Mouse (Mus musculus) neural tube, embryonic 14.5 days (tissue): ENCODE data around the gene Slc15a4. TPM values are rescaled to one million over a fixed set of nuclear protein-coding genes. Genes with fewer than 3 reads are reported as not detected.

Experiments
- ATAC-seq: fragments of 200-750 bp; cut with Nextera tagmentation; 2 replicates; pipeline ENCODE4 v1.8.0; 2017; ENCODE audit warnings: low read depth, mild to moderate bottlenecking, moderate TSS enrichment, moderate library complexity
- H3K27ac ChIP-seq: fragments of 300-500 bp; sonication (generic); 2 replicates; pipeline ENCODE4 v1.5.1; 2014; ENCODE audit warnings: low read depth, mild to moderate bottlenecking, control low read depth, low read length, moderate library complexity, mixed read lengths
- H3K27me3 ChIP-seq: fragments of 300-500 bp; sonication (generic); 2 replicates; pipeline ENCODE4 v1.6.1; 2014; ENCODE audit warnings: low read length; ENCODE audit not compliant: control insufficient read depth, insufficient read depth
- H3K36me3 ChIP-seq: fragments of 300-500 bp; sonication (generic); 2 replicates; pipeline ENCODE4 v1.6.1; 2014; ENCODE audit warnings: low read length, mixed read lengths; ENCODE audit not compliant: control insufficient read depth, insufficient read depth
- H3K4me1 ChIP-seq: fragments of 300-500 bp; sonication (generic); 2 replicates; pipeline ENCODE4 v1.6.1; 2014; ENCODE audit warnings: low read length; ENCODE audit not compliant: control insufficient read depth, insufficient read depth
- H3K4me2 ChIP-seq: fragments of 300-500 bp; sonication (generic); 2 replicates; pipeline ENCODE4 v1.6.1; 2014; ENCODE audit warnings: mild to moderate bottlenecking, low read depth, low read length, control low read depth
- H3K4me3 ChIP-seq: fragments of 300-500 bp; sonication (generic); 2 replicates; pipeline ENCODE4 v1.5.1; 2014; ENCODE audit warnings: low read depth, low read length, control low read depth, mixed read lengths
- H3K9ac ChIP-seq: fragments of 300-500 bp; sonication (generic); replicated peaks from 2 replicates; pipeline ENCODE4 v1.6.1; 2014; ENCODE audit warnings: low read depth, mild to moderate bottlenecking, control low read depth, low read length, mixed read lengths
- H3K9me3 ChIP-seq: fragments of 300-500 bp; sonication (generic); 2 replicates; pipeline ENCODE4 v1.6.1; 2016; ENCODE audit warnings: low read length; ENCODE audit not compliant: control insufficient read depth
- WGBS: fragments of 180-500 bp; shearing (Covaris S2); extraction: QIAGEN DNeasy Blood & Tissue Kit; methylation state at CpG from one replicate; pipeline ENCODE4 v1.1.7; 2014; 5-methylcytosine and 5-hydroxymethylcytosine counted together
- polyA plus RNA-seq: library from polyadenylated mRNA; unstranded; fragments of >200 nt; fragmentation: Nextera tagmentation; extraction: Ambion mirVana; gene quantifications from 2 replicates; pipeline ENCODE4 v1.2.1, GENCODE M21; 2014

Gene Slc15a4
- polyA plus RNA-seq, 1 experiment from 2014 or later, result 21.3 TPM

GRCm38 (mm10) chr5:127592406-127592805 lies 40.3 kb downstream of the Slc15a4 start:
- no peaks in the 10 kb centered on the region for H3K27me3 ChIP-seq
- no peak overlapping the region for H3K9ac ChIP-seq
- no peak for ATAC-seq
- H3K9me3 ChIP-seq, result no peaks in the 10 kb centered on the region
- no peaks in the 10 kb centered on the region for H3K4me1 ChIP-seq
- H3K27ac ChIP-seq, result no peak overlapping the region
- H3K4me2 ChIP-seq, result no peak overlapping the region
- peaks cover 24% of the 10 kb centered on the region for H3K36me3 ChIP-seq
- H3K4me3 ChIP-seq, result no peak overlapping the region
- 73% methylated on average over 5 of the region's 5 CpGs for WGBS

GRCm38 (mm10) chr5:127587854-127588253 lies 44.8 kb downstream of the Slc15a4 start:
- WGBS, result 56% methylated on average over 6 of the region's 6 CpGs

GRCm38 (mm10) chr5:127583658-127584057 lies 49.0 kb downstream of the Slc15a4 start:
- no peak for ATAC-seq
- no peaks in the 10 kb centered on the region for H3K27me3 ChIP-seq
- no peaks in the 10 kb centered on the region for H3K4me1 ChIP-seq
- no peak overlapping the region for H3K4me2 ChIP-seq
- H3K9me3 ChIP-seq, result no peaks in the 10 kb centered on the region
- H3K36me3 ChIP-seq, result no peaks in the 10 kb centered on the region
- 82% methylated on average over 8 of the region's 8 CpGs for WGBS
- no peak overlapping the region for H3K4me3 ChIP-seq
- no peak overlapping the region for H3K27ac ChIP-seq
- H3K9ac ChIP-seq, result no peak overlapping the region

More at GRCm38 (mm10) chr5:127587854-127588253, 44.8 kb downstream of the Slc15a4 start:
- H3K4me1 ChIP-seq, result no peaks in the 10 kb centered on the region
- no peaks in the 10 kb centered on the region for H3K9me3 ChIP-seq
- H3K27me3 ChIP-seq, result no peaks in the 10 kb centered on the region
- no peak overlapping the region for H3K9ac ChIP-seq
- H3K4me3 ChIP-seq, result no peak overlapping the region
- no peak overlapping the region for H3K27ac ChIP-seq
- no peak for ATAC-seq
- no peak overlapping the region for H3K4me2 ChIP-seq
- no peaks in the 10 kb centered on the region for H3K36me3 ChIP-seq

- WGBS, result 66% methylated on average over 8 of the region's 8 CpGs
- H3K27me3 ChIP-seq, result no peaks in the 10 kb centered on the region
- no peaks in the 10 kb centered on the region for H3K4me1 ChIP-seq
- H3K27ac ChIP-seq, result no peak overlapping the region
- H3K36me3 ChIP-seq, result no peaks in the 10 kb centered on the region
- no peak overlapping the region for H3K4me3 ChIP-seq
- no peak for ATAC-seq
- H3K9ac ChIP-seq, result no peak overlapping the region
- H3K9me3 ChIP-seq, result no peaks in the 10 kb centered on the region
- H3K4me2 ChIP-seq, result no peak overlapping the region
Measured at GRCm38 (mm10) chr5:127577419-127577818, 55.3 kb downstream of the Slc15a4 start.

- no peak overlapping the region for H3K27ac ChIP-seq
- no peak for ATAC-seq
- WGBS, result 75% methylated on average over 6 of the region's 6 CpGs
- H3K4me2 ChIP-seq, result no peak overlapping the region
- no peak overlapping the region for H3K4me3 ChIP-seq
- H3K4me1 ChIP-seq, result no peaks in the 10 kb centered on the region
- H3K36me3 ChIP-seq, result no peaks in the 10 kb centered on the region
- no peak overlapping the region for H3K9ac ChIP-seq
- no peaks in the 10 kb centered on the region for H3K9me3 ChIP-seq
- no peaks in the 10 kb centered on the region for H3K27me3 ChIP-seq
Measured at GRCm38 (mm10) chr5:127567165-127567741, 65.4 kb downstream of the Slc15a4 start.

GRCm38 (mm10) chr5:127561086-127561485 lies 71.6 kb downstream of the Slc15a4 start:
- 92% methylated on average over 3 of the region's 3 CpGs for WGBS
- H3K27ac ChIP-seq, result no peak overlapping the region
- no peak overlapping the region for H3K9ac ChIP-seq
- H3K4me3 ChIP-seq, result no peak overlapping the region
- no peak for ATAC-seq
- H3K4me1 ChIP-seq, result no peaks in the 10 kb centered on the region
- no peaks in the 10 kb centered on the region for H3K9me3 ChIP-seq
- no peaks in the 10 kb centered on the region for H3K27me3 ChIP-seq
- H3K36me3 ChIP-seq, result no peaks in the 10 kb centered on the region
- H3K4me2 ChIP-seq, result no peak overlapping the region

GRCm38 (mm10) chr5:127548136-127548535 lies 84.6 kb downstream of the Slc15a4 start:
- Histone ChIP-seq H3K9ac (no peak overlapping the region), H3K36me3 (no peaks in the 10 kb centered on the region), H3K4me3 (no peak overlapping the region), H3K27ac (no peak overlapping the region), H3K4me2 (no peak overlapping the region), H3K9me3 (no peaks in the 10 kb centered on the region), H3K4me1 (no peaks in the 10 kb centered on the region), H3K27me3 (no peaks in the 10 kb centered on the region)
- 68% methylated on average over 2 of the region's 2 CpGs for WGBS
- no peak for ATAC-seq

GRCm38 (mm10) chr5:127546585-127546991 lies 86.1 kb downstream of the Slc15a4 start:
- no peak for ATAC-seq
- Histone ChIP-seq H3K9ac (no peak overlapping the region), H3K4me3 (no peak overlapping the region), H3K27me3 (no peaks in the 10 kb centered on the region), H3K27ac (no peak overlapping the region), H3K36me3 (no peaks in the 10 kb centered on the region), H3K4me2 (no peak overlapping the region), H3K9me3 (no peaks in the 10 kb centered on the region), H3K4me1 (no peaks in the 10 kb centered on the region)
- WGBS, result 84% methylated on average over 5 of the region's 5 CpGs
